Mouse (Mus musculus): ENCODE measurements around the gene Esrp2.

Gene Esrp2

DNA sequence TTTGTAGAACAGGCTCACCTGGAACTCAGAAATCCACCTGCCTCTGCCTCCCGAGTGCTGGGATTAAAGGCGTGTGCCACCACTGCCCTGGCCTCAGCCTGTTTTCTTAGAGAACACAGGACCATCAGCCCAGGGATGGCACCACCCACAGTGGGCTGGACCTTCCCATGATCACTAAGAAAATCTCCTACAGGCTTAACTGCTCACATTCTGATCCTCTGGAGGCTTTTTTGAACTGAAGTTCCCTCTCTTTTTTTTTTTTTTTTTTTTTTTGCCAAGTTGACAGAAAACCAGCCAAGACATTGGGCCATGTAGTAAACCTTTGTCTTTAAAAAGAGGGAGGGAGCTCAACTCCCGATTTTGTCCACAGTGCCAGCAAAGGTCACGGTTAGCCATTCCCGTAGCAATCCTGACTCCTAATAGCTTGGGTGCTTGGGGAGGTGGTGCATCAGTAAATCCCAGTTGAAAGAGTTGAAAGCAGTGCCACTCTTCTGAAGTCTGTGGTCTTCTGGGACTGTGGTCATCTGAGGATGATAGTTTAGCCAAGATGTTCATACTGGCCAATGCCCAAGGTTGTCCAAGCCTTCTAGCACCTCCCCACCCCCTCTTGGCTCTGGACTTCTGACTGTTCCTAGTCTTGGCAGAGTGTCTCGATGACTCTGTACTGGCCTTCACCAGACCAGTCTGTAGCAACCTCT, 11.2 kb upstream of the Esrp2 start:
- DNase-seq = no peak

GRCm38 (mm10) chr8:106146014-106146413, 9.2 kb upstream of the Esrp2 start:
- no peak for DNase-seq

DNA sequence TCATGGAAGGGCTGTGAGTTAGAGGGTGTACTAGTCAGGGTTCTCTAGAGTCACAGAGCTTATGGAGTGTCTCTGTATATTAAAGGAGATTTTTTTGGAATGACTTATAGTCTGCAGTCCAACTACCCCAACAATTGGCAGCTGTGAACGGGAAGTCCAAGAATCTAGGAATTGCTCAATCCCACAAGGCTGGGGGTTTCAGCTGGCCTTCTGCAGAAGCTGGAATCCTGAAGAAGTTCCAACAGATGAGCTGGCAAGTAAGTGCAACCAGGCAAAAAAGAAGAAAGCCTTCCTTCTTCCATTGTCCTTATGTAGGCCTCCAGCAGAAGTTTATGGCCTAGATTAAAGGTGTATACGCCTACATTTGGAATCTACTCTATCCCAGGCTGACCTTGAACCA, 8.6 kb upstream of the Esrp2 start:
- DNase-seq = no peak

GRCm38 (mm10) chr8:106140769-106141168, 4.0 kb upstream of the Esrp2 start:
- DNase-seq = peak; percentile 81 to 86

DNA sequence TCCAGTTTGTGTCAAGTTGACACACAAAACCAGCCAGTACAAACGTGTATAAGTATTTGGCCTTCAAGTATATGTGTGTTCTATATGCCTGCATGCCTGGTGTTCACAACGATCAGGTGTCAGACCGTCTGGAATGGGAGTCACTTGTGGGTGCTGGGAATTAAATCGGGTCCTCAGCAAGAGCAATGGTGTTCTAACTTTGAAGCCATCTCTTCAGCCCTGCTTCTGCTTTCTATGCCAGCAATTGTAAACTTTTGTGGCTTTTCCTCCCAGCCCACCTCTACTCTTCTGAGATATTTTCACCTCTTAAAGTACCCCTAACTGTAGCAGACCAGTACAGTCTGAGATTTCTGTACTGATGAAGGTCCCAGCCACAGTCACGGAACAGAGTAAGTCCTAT, 3.4 kb upstream of the Esrp2 start:
- DNase-seq = no peak

- no peak for DNase-seq
Observed at GRCm38 (mm10) chr8:106138616-106139015, 1.8 kb upstream of the Esrp2 start.

GRCm38 (mm10) chr8:106137906-106138477, 1.2 kb upstream of the Esrp2 start:
- DNase-seq = peak; percentile 29 to 40

- DNase-seq = no peak
Observed at GRCm38 (mm10) chr8:106137218-106137905, 588 bp upstream of the Esrp2 start.

DNA sequence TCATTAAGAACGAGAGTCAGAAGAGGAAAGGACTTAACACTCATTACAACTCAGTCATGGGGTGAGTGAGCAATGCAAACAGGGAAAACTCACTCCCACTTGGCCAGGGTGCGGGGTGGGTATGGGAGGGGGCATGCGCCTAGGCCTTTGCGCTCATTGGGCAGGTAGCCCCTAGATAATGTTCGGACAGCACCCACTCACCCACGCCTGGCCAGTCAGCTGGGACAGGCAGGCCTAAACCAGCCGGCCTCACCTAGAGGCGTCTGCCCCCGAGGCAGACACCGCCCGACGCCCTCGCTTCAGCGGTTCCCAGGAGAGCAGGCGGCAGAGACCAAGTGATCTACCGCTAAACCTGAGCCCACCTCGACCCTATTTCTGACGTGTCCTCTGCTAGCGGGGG, 1.1 kb downstream of the Esrp2 start:
- no peak for DNase-seq

- no peak for DNase-seq
Observed at GRCm38 (mm10) chr8:106134751-106135571, 1.8 kb downstream of the Esrp2 start.

- no peak for DNase-seq
Observed at GRCm38 (mm10) chr8:106133946-106134345, 2.8 kb downstream of the Esrp2 start.

- no peak for DNase-seq
Observed at GRCm38 (mm10) chr8:106133526-106133925, 3.2 kb downstream of the Esrp2 start.

- no peak for DNase-seq
Observed at GRCm38 (mm10) chr8:106132356-106132755, 4.4 kb downstream of the Esrp2 start.

- no peak for DNase-seq
Observed at GRCm38 (mm10) chr8:106131488-106132222, 5.1 kb downstream of the Esrp2 start.

DNA sequence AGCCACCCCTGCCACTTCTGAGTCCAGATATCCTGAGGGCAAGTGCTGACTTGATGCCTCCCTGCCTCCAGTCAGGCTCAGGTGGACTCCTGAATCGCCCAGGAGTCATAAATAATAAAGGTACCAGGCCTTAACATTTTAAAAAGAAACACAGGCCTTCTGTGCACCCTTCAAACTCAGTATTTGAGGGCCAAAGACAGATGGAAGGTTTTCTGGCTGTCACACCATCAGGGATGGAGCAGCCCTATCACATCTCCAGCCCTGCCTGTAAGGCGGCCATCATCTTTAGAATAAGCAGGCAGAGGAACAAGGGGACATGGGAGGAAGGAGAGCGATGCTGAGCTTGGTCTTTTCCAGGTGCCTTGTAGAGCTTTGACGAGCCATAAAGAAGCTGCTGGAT, 5.8 kb downstream of the Esrp2 start:
- DNase-seq = no peak

DNA sequence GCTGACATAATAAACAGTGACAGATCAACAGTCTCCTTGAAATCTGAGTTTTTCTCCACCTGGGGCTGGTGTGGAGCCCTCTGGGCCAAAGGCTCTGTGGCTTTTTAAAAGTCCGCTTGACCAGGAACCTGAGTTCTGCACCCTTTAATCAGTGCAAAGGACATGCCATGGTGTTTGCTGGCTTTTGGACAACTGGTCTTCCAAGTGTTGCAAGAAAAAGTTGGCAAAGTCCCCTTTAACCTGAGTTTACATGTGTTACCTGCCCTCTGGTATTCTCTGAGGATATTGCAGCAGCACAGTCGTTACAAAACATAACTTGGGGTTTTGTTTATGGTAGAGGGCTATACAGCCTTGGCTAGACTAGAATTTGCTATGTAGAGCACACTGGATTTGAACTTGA, 6.3 kb downstream of the Esrp2 start:
- no peak for DNase-seq

DNA sequence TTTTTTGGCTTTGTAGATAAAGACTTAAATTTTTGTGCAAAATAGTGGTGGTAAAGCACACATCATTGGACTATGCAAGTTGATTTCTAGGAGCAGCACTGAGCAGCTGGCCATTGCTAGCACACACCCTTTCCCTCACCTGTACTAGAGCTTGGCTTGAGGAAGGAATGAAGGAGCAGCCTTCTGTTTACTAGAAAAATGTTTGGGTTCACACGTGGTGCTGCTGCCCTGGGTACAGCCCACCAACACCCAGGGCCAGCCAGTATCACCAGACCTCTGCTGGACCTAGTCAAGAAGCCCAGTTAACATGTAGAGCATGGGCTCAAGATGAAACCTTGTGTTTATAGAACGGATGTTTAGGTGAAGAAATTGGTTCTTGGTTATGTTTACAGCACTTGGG, 6.8 kb downstream of the Esrp2 start:
- no peak for DNase-seq

DNA sequence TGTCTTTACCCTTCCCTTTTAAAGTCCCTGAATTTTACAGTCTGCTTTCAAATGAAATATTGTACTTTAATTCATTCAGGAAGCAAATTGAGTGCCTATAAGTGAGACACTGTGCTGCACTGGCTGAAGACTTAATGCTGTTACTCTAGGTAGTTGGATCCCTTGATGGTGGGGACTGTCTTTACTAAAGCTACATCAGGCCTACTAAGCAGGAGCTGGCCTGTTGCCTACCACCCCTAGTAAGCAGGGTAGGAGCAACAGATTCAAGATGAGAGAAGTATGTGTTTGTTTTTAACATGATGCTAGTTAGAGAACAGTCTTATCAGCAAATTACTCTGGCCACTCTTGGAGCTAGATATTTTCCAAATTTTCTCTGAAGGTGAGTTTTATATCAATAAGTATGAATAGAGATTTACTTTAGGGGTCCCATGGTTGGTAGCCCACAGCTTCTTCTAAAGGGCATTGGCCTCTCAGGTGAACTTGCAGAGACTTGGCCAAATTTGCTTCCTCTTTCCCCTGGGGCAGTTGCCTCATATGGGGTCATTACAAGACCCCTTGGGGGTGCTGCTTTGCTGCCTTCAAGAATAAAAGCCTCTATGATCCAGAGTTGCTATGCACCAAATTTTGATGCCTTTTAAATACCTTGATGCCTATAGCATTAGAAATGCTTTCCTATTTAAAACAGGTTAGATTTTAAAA, 7.4 kb downstream of the Esrp2 start:
- DNase-seq = no peak

- DNase-seq = no peak
Observed at GRCm38 (mm10) chr8:106127882-106128410, 8.8 kb downstream of the Esrp2 start.

- no peak for DNase-seq
Observed at GRCm38 (mm10) chr8:106127054-106127453, 9.7 kb downstream of the Esrp2 start.

DNA sequence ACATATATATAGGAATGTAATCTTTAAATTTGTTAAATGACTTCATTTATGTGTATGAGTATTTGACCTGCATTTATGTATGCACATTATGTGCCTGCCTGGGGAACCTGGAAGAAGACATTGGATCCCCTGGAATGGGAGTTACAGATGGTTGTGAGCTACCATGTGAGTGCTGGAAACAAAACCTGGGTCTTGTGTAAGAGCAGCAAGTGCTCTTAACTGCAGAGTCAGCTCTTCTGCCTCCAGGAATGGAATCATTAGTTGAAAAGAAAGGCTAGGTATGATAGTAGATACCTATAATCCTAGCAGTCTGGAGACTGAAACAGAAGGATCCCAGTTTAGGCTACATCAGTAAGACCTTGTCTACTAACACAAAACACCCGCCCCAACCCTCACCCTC, 10.7 kb downstream of the Esrp2 start:
- no peak for DNase-seq

GRCm38 (mm10) chr8:106123443-106123842, 13.3 kb downstream of the Esrp2 start:
- DNase-seq = no peak
